Mouse (Mus musculus) thymus, postnatal 36 days (tissue): ENCODE data around the gene Pcsk5.
"Not testable (repeated sequence)": the region's sequence is repeated elsewhere in the genome, so short reads cannot be mapped to it uniquely, and the experiment has no call there.

Source experiments
- DNase-seq, 2 experiments: peaks; one replicate each; pipeline ENCODE4 v3.0.0; 2022; ENCODE audit warnings: mixed read lengths in 2 of 2

Gene Pcsk5

DNA sequence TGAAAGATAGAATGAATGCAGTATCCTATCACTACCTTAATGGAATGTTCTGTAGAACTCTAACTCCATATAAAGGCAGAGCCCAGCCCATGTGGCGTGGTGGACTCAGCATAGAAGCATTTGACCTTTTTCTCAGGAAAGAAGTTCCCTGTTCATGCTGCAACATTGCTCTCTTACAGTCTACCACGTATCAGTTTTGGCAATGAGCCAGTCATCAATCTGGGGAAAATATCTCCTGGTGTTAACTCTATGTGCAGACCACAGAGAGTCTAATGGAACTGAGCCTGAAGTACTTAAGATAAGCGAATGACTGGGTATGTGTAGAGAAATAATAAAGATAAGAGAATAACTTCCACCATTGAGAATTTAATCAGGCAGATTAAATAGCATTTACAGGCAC is 270.2 kb downstream of the Pcsk5 start:
- no peak for DNase-seq

GRCm38 (mm10) chr19:17566097-17566496 is 271.3 kb downstream of the Pcsk5 start:
- no peak for DNase-seq

GRCm38 (mm10) chr19:17558764-17559163 is 278.7 kb downstream of the Pcsk5 start:
- DNase-seq = no peak

DNA sequence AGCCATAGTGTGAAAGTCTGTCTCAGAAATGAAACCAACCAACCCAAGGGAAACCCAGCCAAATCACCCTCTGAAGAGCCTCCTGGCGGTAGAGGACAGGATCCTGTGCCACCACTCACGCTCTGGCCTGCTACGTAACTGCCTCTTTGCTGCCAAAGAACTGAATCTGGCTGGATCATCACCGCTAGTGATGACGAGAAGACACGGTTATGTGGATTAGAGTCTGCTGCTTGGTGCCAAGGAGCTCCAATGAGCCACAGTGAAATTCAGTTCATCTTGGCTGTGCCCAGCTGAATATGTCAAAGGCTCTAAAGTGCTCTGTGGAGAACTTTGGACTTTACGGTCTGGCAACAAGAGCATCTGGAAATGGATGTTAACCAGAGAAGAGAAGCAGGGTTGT is 282.3 kb downstream of the Pcsk5 start:
- no peak for DNase-seq

DNA sequence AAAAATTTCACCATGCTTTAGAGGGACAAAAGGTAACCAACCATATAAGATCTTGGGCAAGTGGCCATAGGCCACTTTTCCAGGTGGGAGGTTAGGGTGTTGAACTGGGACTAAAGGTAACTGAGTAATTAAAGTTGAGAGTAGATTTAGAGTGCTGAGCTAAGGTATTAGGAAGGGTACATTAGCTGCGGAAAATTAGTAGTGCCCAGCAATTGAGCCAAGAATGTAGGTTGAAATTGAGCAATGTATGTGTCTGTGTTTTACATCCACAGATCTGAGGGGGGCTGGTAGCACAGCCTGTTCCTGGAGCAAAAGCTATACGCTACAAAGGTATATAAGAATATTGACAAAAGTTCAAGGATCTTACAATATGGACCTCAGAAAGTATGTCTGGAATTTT is 282.9 kb downstream of the Pcsk5 start:
- no peak for DNase-seq

DNA sequence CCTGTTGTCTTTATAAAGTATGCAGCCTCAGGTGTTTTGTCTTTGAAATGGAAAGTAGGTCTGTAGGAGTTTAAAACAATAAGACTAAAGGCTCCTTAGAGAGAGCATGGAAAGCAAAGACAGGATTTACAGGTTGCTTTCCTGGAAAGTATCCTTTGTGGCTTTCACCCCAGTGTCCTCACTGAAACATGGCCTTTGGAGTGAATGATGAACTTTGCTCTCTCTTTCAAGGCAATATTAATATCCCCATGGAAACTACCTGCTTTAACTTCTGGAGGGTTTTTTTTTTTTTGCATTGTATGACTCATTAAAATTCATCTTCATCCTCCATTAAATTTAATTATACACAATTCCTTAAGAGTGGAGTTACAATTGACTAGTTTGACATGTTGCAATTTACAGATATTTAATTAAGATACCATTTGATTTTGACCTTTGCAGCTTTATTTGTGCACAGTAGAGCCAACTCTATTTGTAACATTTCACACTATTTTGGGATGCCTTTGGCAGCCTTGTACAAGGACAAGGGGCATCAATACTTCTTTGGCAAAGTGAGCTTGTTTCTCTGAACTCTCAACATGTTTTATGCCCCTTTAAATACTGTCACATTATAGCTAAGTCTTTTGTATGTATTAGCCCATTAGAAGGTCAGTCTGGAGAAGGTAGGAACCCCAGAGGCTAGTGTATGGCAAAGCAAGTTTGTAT is 283.9 kb downstream of the Pcsk5 start:
- no peak for DNase-seq

- no peak for DNase-seq
Observed at GRCm38 (mm10) chr19:17528746-17529532, 308.5 kb downstream of the Pcsk5 start.

GRCm38 (mm10) chr19:17525558-17525957 is 311.9 kb downstream of the Pcsk5 start:
- DNase-seq = no peak

DNA sequence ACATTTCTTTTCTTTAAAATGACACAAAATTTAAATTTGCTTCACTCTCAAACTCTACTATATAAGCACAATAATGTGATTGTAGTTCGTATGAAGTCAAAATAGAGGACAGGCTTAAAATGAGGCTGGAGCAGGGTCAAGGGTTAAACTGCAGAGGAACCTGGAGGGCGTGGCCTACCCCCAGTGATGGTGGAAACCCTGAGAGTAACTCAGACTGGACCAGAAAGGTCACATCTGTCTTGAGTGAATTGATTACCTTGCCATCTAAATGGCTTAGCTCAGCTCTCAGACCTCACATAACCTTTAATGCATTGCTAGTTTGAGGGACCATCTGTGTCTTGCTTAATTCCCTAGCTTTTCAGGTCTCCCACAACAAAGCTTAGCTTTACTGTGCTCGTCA is 323.0 kb downstream of the Pcsk5 start:
- no peak for DNase-seq

DNA sequence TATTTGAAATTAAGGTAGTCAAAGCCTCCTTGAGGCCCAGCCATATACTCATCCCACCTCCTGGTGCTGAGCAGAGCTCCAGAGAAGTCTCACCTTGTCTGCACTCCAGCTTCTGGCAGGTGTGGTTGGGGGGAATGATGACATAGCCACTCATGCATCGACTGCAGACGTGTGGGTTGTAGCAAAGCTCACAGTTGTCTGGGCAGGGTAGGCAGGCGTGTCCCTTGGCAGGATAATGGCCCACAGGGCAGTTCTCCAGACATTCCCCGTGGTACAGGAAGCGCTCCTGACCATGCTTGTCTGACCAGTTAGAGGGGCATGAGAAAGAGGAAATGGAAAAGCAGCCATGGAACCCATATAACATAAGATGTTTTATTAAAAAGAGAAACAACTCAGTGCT is 326.1 kb downstream of the Pcsk5 start:
- no peak for DNase-seq

GRCm38 (mm10) chr19:17504212-17504611 is 333.2 kb downstream of the Pcsk5 start:
- DNase-seq = no peak

- no peak for DNase-seq
Observed at GRCm38 (mm10) chr19:17498586-17499235, 338.7 kb downstream of the Pcsk5 start.

- no peak for DNase-seq
Observed at GRCm38 (mm10) chr19:17496131-17496530, 341.3 kb downstream of the Pcsk5 start.

DNA sequence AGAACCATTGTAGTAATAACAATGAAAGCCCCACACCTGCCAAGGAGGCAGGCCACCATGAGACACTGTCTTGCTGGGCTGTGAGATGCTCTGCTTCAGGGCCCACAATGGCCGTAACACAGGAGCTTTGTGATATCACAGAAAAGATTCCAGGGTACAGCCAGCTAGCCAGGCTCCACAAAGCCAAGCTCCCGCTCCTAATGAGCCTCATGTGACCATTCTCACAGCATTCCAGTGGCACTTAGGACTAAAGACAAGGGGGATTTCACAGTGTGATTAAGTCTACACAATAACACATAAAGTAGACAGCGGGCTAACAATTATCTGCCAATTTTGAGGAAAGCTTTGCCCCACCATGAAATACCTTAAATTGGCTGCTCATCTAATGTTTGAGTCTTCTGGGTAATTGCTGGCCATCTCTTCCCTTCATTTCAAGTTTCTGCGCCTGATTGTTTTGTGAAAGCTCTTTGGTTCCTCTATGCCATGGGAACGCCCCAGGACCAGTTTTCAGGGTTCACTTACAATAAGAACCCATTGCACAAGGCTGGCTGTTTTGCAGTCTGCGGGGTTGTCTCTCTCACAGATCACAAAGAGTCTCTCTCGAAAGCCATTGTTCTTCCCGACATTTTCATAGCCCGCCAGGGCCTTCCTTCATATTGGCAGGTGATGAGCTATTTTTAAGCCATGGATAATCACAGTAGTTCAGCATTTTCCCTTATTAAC is 345.4 kb downstream of the Pcsk5 start:
- no peak for DNase-seq

GRCm38 (mm10) chr19:17491322-17491721 is 346.1 kb downstream of the Pcsk5 start:
- DNase-seq = no peak

- no peak for DNase-seq
Observed at GRCm38 (mm10) chr19:17489866-17490141, 347.6 kb downstream of the Pcsk5 start.

DNA sequence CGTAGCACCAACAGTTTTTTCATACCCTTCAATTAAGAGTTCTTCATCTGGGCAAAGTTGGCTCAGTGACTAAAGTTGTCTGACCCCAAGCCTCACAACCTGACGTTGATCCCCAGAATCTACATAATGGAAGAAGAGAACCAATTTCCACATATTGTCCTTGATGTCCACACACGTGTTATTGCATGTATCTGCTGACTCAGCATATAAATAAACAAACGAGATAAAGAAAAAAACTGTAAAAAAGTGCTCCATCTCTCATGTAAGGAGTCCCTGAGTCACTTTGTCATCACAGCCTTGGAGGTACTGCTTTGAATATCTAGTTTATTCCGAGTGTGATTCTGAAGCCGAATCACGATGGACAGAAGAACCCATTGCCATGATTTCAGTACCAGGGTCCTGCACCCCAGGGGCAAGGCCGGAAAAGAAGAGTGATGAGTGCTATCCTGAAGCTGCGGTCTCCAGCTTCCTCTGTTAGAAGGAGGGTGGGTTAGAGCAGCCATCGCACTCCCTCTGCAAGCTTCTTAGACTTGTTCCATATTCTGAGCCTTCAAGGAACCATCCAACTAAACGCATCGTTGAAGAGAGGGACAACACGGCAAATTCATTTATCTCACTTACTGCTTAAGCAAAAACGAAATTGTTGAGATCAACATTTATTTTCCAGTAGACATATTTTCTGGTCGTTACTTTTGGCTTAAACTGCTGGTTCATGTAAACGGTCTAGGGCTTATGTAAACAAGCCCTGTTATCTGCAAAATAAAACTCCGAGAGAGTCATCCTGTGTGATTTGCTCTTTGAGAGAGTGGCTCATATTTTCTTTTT is 348.2 kb downstream of the Pcsk5 start:
- no peak for DNase-seq

GRCm38 (mm10) chr19:17482126-17482790 is 355.2 kb downstream of the Pcsk5 start:
- no peak for DNase-seq

- no peak for DNase-seq
Observed at GRCm38 (mm10) chr19:17479471-17479870, 358.0 kb downstream of the Pcsk5 start.

DNA sequence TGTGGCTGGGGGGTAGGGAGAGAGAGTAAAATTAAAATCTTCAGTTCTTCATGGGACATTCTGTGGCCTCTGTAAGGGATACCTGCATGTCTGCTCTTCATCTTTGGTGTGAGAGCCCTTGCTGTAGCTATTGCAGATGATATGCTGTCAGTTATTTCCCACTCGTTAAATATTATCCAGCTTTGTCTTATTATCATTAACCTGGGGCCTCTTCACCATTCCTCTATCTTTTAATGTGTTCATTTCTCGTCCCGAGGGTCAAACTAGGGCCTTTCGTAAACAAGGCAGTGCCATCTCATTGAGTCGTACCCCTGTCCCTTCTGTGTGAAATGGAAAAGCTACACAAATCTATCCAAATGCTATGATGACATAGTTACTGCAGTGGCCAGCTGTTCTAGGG is 361.4 kb downstream of the Pcsk5 start:
- DNase-seq = no peak

DNA sequence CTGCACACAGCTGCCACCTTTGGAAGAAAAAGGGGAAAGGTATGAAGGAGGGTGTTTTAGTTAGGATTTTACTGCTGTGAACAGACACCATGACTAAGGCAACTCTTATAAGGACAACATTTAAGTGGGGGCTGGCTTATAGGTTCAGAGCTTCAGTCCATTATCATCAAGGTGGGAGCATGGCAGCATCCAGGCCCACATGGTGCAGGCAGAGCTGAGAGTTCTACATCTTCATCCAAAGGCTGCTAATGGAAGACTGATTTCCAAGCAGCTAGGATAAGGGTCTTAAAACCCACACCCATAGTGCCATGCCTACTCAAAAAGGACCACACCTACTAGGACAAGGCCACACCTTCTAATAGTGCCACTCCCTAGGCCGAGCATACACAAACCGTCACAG is 364.3 kb downstream of the Pcsk5 start:
- DNase-seq = not testable (repeated sequence)

GRCm38 (mm10) chr19:17471861-17472260 is 365.6 kb downstream of the Pcsk5 start:
- no peak for DNase-seq
